Mouse (Mus musculus) thymus, postnatal 10 days (tissue): Measurements from ENCODE around the gene Nfix.

ENCODE experiments used
- DNase-seq, 2 experiments: peaks; one replicate each; pipeline ENCODE4 v3.0.0; 2021; ENCODE audit warnings: low spot score in 2 of 2

Nfix gene

GRCm38 (mm10) chr8:84797971-84798370, 2.2 kb downstream of the Nfix start:
- DNase-seq: no peak

- DNase-seq: no peak
These were observed 2.8 kb downstream of the Nfix start for GRCm38 (mm10) chr8:84797256-84797797.

- DNase-seq: no peak
These were observed 5.7 kb downstream of the Nfix start for GRCm38 (mm10) chr8:84794486-84794885.

GRCm38 (mm10) chr8:84793791-84794485, 6.2 kb downstream of the Nfix start:
- DNase-seq: no peak

GRCm38 (mm10) chr8:84793134-84793533, 7.0 kb downstream of the Nfix start:
- no peak for DNase-seq

- DNase-seq: no peak
These were observed 7.7 kb downstream of the Nfix start for GRCm38 (mm10) chr8:84792429-84792947.

GRCm38 (mm10) chr8:84790537-84790936, 9.6 kb downstream of the Nfix start:
- no peak for DNase-seq

GRCm38 (mm10) chr8:84789855-84790486, 10.2 kb downstream of the Nfix start:
- DNase-seq: no peak

GRCm38 (mm10) chr8:84789345-84789744, 10.8 kb downstream of the Nfix start:
- DNase-seq: no peak

GRCm38 (mm10) chr8:84788896-84789295, 11.2 kb downstream of the Nfix start:
- no peak for DNase-seq

- no peak for DNase-seq
These were observed 12.4 kb downstream of the Nfix start for GRCm38 (mm10) chr8:84787523-84788302.

GRCm38 (mm10) chr8:84786801-84787467, 13.2 kb downstream of the Nfix start:
- no peak for DNase-seq

GRCm38 (mm10) chr8:84785756-84786677, 14.1 kb downstream of the Nfix start:
- DNase-seq: no peak

- DNase-seq: no peak
These were observed 14.7 kb downstream of the Nfix start for GRCm38 (mm10) chr8:84785506-84785755.

GRCm38 (mm10) chr8:84784681-84785505, 15.3 kb downstream of the Nfix start:
- no peak for DNase-seq

- DNase-seq: no peak
These were observed 16.1 kb downstream of the Nfix start for GRCm38 (mm10) chr8:84783919-84784581.

GRCm38 (mm10) chr8:84783198-84783918, 16.8 kb downstream of the Nfix start:
- DNase-seq: no peak

GRCm38 (mm10) chr8:84782680-84783079, 17.5 kb downstream of the Nfix start:
- no peak for DNase-seq
